In the genomic region with DNA sequence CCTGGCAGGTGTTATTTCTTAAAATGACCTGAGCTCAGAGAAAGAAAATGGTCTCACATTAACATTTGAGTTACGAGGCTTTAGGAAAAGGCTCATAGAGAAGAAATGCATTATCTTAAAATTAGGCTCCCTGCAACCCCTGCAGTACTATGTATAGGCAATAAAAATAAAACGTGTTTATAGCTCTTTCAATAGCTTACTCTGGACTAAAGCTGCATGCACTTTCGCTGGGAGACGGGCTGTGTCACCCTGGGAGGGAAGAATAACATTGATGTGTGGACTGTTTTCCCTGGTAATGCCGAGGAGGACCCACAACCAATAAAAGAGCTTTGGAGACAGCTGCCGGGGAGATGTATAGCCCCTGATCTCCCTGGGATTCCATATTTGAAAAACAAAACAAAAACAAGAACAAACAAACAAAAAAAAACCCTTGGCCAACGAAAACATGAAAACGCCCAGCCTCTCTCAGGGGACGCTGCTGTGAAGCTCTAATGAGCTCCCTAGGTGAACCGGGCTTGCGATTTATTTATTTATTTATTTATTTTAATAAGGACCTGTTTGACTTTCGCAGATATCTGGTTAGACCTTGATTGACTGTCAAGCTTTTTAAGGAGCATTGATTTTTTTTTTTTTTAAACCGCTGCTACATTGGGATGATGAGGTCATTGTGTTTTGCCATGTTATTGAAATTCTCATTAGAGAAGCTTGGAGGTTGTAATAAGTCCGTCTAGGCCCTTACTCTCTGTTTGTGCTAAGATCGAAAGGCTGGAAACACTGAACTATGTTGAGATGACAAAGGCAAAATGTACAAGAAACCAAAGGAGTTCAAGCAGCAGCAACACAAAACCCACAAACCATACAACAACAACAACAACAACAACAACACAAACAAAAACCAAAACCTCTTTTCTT, we compare ENCODE assay signal across 21 mouse cellular contexts.
A peak's percentile ranks its signal among the peaks of the same experiment; 100 is the strongest.
DNase-seq lines count a peak whose midpoint lies in the region; ATAC-seq and TF ChIP-seq lines count a peak whose summit lies in the region.
"Had no signal": no experiment of that assay in that cellular context is flagged by ENCODE, and none has a peak within 500 bp of the region (broad histone marks: within the 10 kb centered on the region; RNA-seq: fewer than 3 reads in every experiment).

No protein-coding gene starts in this region.

- no peaks in the 10 kb centered on the region for H3K27me3 ChIP-seq in hindbrain, embryonic 11.5 days (ENCODE audit: control insufficient read depth, insufficient read depth, low read length)
- H3K27me3 ChIP-seq in hindbrain, embryonic 12.5 days = no peaks in the 10 kb centered on the region
- H3K27me3 ChIP-seq in midbrain, embryonic 11.5 days (ENCODE audit: control insufficient read depth, insufficient read depth, low read length) = no peaks in the 10 kb centered on the region
- H3K27me3 ChIP-seq in midbrain, postnatal 0 days (ENCODE audit: insufficient read depth, low read length) = no peaks in the 10 kb centered on the region
- H3K27me3 ChIP-seq in limb, embryonic 13.5 days = no peaks in the 10 kb centered on the region; the same call in 1 of the 2 replicates
- H3K27me3 ChIP-seq in neural tube, embryonic 14.5 days (ENCODE audit: control insufficient read depth, insufficient read depth, low read length) = no peaks in the 10 kb centered on the region
- no peaks in the 10 kb centered on the region for H3K27me3 ChIP-seq in intestine, embryonic 15.5 days (replicated peaks)
- H3K27me3 ChIP-seq: embryonic facial prominence, embryonic 15.5 days had no signal

- no peaks in the 10 kb centered on the region for H3K9me3 ChIP-seq in hindbrain, embryonic 11.5 days (ENCODE audit: control insufficient read depth, low read length)
- no peaks in the 10 kb centered on the region for H3K9me3 ChIP-seq in hindbrain, embryonic 12.5 days (replicated peaks)
- H3K9me3 ChIP-seq in midbrain, embryonic 11.5 days (ENCODE audit: control insufficient read depth, low read length) = no peaks in the 10 kb centered on the region
- H3K9me3 ChIP-seq in midbrain, postnatal 0 days (ENCODE audit: low read length) = no peaks in the 10 kb centered on the region
- H3K9me3 ChIP-seq in limb, embryonic 13.5 days = no peaks in the 10 kb centered on the region
- no peaks in the 10 kb centered on the region for H3K9me3 ChIP-seq in neural tube, embryonic 14.5 days (ENCODE audit: control insufficient read depth, low read length)
- H3K9me3 ChIP-seq in intestine, embryonic 15.5 days = no peaks in the 10 kb centered on the region
- H3K9me3 ChIP-seq: embryonic facial prominence, embryonic 15.5 days had no signal

- no peaks in the 10 kb centered on the region for H3K36me3 ChIP-seq in hindbrain, embryonic 11.5 days (ENCODE audit: control insufficient read depth, insufficient read depth, low read length)
- no peaks in the 10 kb centered on the region for H3K36me3 ChIP-seq in hindbrain, embryonic 12.5 days
- no peaks in the 10 kb centered on the region for H3K36me3 ChIP-seq in midbrain, embryonic 11.5 days (ENCODE audit: control insufficient read depth, insufficient read depth, low read length)
- H3K36me3 ChIP-seq in midbrain, postnatal 0 days (ENCODE audit: insufficient read depth, low read length) = no peaks in the 10 kb centered on the region
- H3K36me3 ChIP-seq in limb, embryonic 13.5 days = no peaks in the 10 kb centered on the region
- H3K36me3 ChIP-seq in neural tube, embryonic 14.5 days (ENCODE audit: control insufficient read depth, insufficient read depth, low read length) = no peaks in the 10 kb centered on the region
- no peaks in the 10 kb centered on the region for H3K36me3 ChIP-seq in intestine, embryonic 15.5 days
- H3K36me3 ChIP-seq: embryonic facial prominence, embryonic 15.5 days had no signal

- WGBS in hindbrain, embryonic 11.5 days = 67% methylated on average over 15 of the region's 15 CpGs
- WGBS in hindbrain, embryonic 12.5 days = 66% methylated on average over 15 of the region's 15 CpGs
- 74% methylated on average over 15 of the region's 15 CpGs for WGBS in midbrain, embryonic 11.5 days
- WGBS in midbrain, postnatal 0 days = 48% methylated on average over 15 of the region's 15 CpGs
- WGBS in limb, embryonic 13.5 days = 28% methylated on average over 15 of the region's 15 CpGs
- 34% methylated on average over 15 of the region's 15 CpGs for WGBS in neural tube, embryonic 14.5 days
- 70% methylated on average over 15 of the region's 15 CpGs for WGBS in intestine, embryonic 15.5 days

- no peak for ATAC-seq in hindbrain, embryonic 11.5 days (ENCODE audit: low FRiP score)
- no peak for ATAC-seq in hindbrain, embryonic 12.5 days (ENCODE audit: low FRiP score)
- ATAC-seq in midbrain, embryonic 11.5 days (ENCODE audit: low FRiP score) = no peak
- no peak for ATAC-seq in midbrain, postnatal 0 days (ENCODE audit: low FRiP score)
- no peak for ATAC-seq in limb, embryonic 13.5 days (ENCODE audit: low FRiP score, low read depth)
- ATAC-seq in neural tube, embryonic 14.5 days (ENCODE audit: low read depth) = peak; percentile 68
- ATAC-seq in intestine, embryonic 15.5 days = no peak
- ATAC-seq: CD4-positive, CD25-positive, alpha-beta regulatory T cell, adult 4 months; forebrain, postnatal 0 days; intestine, embryonic 16.5 days had no signal

- H3K4me2 ChIP-seq in hindbrain, embryonic 11.5 days (replicated peaks; ENCODE audit: low read depth, low read length) = no peak overlapping the region
- H3K4me2 ChIP-seq in hindbrain, embryonic 12.5 days (replicated peaks) = no peak overlapping the region
- H3K4me2 ChIP-seq in midbrain, embryonic 11.5 days = no peak overlapping the region
- no peak overlapping the region for H3K4me2 ChIP-seq in midbrain, postnatal 0 days (ENCODE audit: low read depth, low read length, poor library complexity, severe bottlenecking)
- H3K4me2 ChIP-seq in limb, embryonic 13.5 days (replicated peaks) = peak overlapping the region; percentile 36; the same call in 1 of the 2 replicates
- peak overlapping the region; percentile 2; the same call in 1 of the 2 replicates for H3K4me2 ChIP-seq in neural tube, embryonic 14.5 days (ENCODE audit: low read depth, low read length)
- no peak overlapping the region for H3K4me2 ChIP-seq in intestine, embryonic 15.5 days (replicated peaks)
- H3K4me2 ChIP-seq: embryonic facial prominence, embryonic 15.5 days; heart, embryonic 11.5 days; lung, embryonic 14.5 days had no signal

- no peak overlapping the region for H3K4me3 ChIP-seq in hindbrain, embryonic 11.5 days (ENCODE audit: low read depth, low read length)
- no peak overlapping the region for H3K4me3 ChIP-seq in hindbrain, embryonic 12.5 days
- no peak overlapping the region for H3K4me3 ChIP-seq in midbrain, embryonic 11.5 days (ENCODE audit: low read depth, low read length)
- H3K4me3 ChIP-seq in midbrain, postnatal 0 days (ENCODE audit: low read depth, low read length) = no peak overlapping the region
- H3K4me3 ChIP-seq in limb, embryonic 13.5 days = no peak overlapping the region
- H3K4me3 ChIP-seq in neural tube, embryonic 14.5 days (ENCODE audit: low read depth, low read length) = no peak overlapping the region
- H3K4me3 ChIP-seq in intestine, embryonic 15.5 days (replicated peaks) = no peak overlapping the region
- H3K4me3 ChIP-seq: embryonic facial prominence, embryonic 15.5 days had no signal

- H3K4me1 ChIP-seq in hindbrain, embryonic 11.5 days (replicated peaks; ENCODE audit: control insufficient read depth, insufficient read depth, low read length) = no peaks in the 10 kb centered on the region
- H3K4me1 ChIP-seq in hindbrain, embryonic 12.5 days = no peaks in the 10 kb centered on the region
- no peaks in the 10 kb centered on the region for H3K4me1 ChIP-seq in midbrain, embryonic 11.5 days (ENCODE audit: control insufficient read depth, insufficient read depth, low read length)
- H3K4me1 ChIP-seq in midbrain, postnatal 0 days (ENCODE audit: insufficient read depth, low read length) = no peaks in the 10 kb centered on the region
- H3K4me1 ChIP-seq in limb, embryonic 13.5 days = peaks cover 24% of the 10 kb centered on the region
- H3K4me1 ChIP-seq in neural tube, embryonic 14.5 days (ENCODE audit: control insufficient read depth, insufficient read depth, low read length) = peaks cover 9% of the 10 kb centered on the region; the same call in 1 of the 2 replicates
- no peaks in the 10 kb centered on the region for H3K4me1 ChIP-seq in intestine, embryonic 15.5 days (replicated peaks)

- no peak overlapping the region for H3K27ac ChIP-seq in hindbrain, embryonic 11.5 days (ENCODE audit: low read depth, low read length)
- H3K27ac ChIP-seq in hindbrain, embryonic 12.5 days = no peak overlapping the region
- H3K27ac ChIP-seq in midbrain, embryonic 11.5 days (ENCODE audit: low read depth, low read length) = peak overlapping the region; percentile 1; the same call in 1 of the 2 replicates
- H3K27ac ChIP-seq in midbrain, postnatal 0 days (ENCODE audit: low read depth, low read length) = no peak overlapping the region
- H3K27ac ChIP-seq in limb, embryonic 13.5 days = no peak overlapping the region
- no peak overlapping the region; the same call in 1 of the 2 replicates for H3K27ac ChIP-seq in neural tube, embryonic 14.5 days (ENCODE audit: low read depth, low read length)
- no peak overlapping the region for H3K27ac ChIP-seq in intestine, embryonic 15.5 days
- H3K27ac ChIP-seq: liver, embryonic 14.5 days had no signal

- TF ChIP-seq CTCF in midbrain, postnatal 0 days (IDR thresholded peaks at IDR 0.05) = no peak

- DNase-seq in hindbrain, embryonic 11.5 days (ENCODE audit: low spot score) = peak; percentile 4
- no peak for DNase-seq in midbrain, embryonic 11.5 days (ENCODE audit: low spot score, missing footprints)
- DNase-seq in midbrain, postnatal 0 days (ENCODE audit: low spot score) = no peak
- no peak for DNase-seq in left cerebral cortex, adult 18-20 months (ENCODE audit: low spot score in 2 of 2)
- DNase-seq: adrenal gland, postnatal 36 days; cerebellum, adult 11 months; cerebellum, adult 9-11 months; forebrain, postnatal 0 days; left cerebral cortex, postnatal 4 days; lung, embryonic 14.5 days; thymus, adult 18-20 months; thymus, postnatal 36 days had no signal

- no peak overlapping the region for H3K9ac ChIP-seq in hindbrain, embryonic 11.5 days (ENCODE audit: low read depth, low read length)
- no peak overlapping the region for H3K9ac ChIP-seq in hindbrain, embryonic 12.5 days
- no peak overlapping the region for H3K9ac ChIP-seq in midbrain, embryonic 11.5 days (ENCODE audit: low read length)
- H3K9ac ChIP-seq in midbrain, postnatal 0 days (replicated peaks; ENCODE audit: low read length, poor library complexity, severe bottlenecking) = no peak overlapping the region
- no peak overlapping the region for H3K9ac ChIP-seq in limb, embryonic 13.5 days
- no peak overlapping the region for H3K9ac ChIP-seq in neural tube, embryonic 14.5 days (replicated peaks; ENCODE audit: low read depth, low read length)
- no peak overlapping the region for H3K9ac ChIP-seq in intestine, embryonic 15.5 days
- H3K9ac ChIP-seq: embryonic facial prominence, embryonic 15.5 days; forebrain, postnatal 0 days; liver, embryonic 14.5 days; lung, embryonic 14.5 days had no signal

Comparison
In these comparisons a context has a peak if more than half of its experiments do, and no peak if none do; other contexts are left out.
1. H3K4me2 ChIP-seq: peak in limb, embryonic 13.5 days (single experiment) and neural tube, embryonic 14.5 days (single experiment); none in hindbrain, embryonic 11.5 days (single experiment), hindbrain, embryonic 12.5 days (single experiment), midbrain, embryonic 11.5 days (single experiment), midbrain, postnatal 0 days (single experiment) and intestine, embryonic 15.5 days (single experiment).